Mouse (Mus musculus): Measurements from ENCODE around the gene Ppp1r36. TPM values are rescaled to one million over a fixed set of nuclear protein-coding genes. Genes with fewer than 3 reads are reported as not detected.

Gene Ppp1r36
- total and polyA plus RNA-seq, 3 experiments = not detected

GRCm38 (mm10) chr12:76444862-76445261 lies 27.5 kb downstream of the Ppp1r36 start:
- Histone ChIP-seq H3K27me3 (replicated peaks) (no peaks in the 10 kb centered on the region), H3K36me3 (replicated peaks in 1 of 2; ENCODE audit: control insufficient read depth in 1 of 2, insufficient read depth in 1 of 2, low read length in 1 of 2) (peaks cover 23 to 33% of the 10 kb centered on the region in 2 experiments), H3K4me3 (replicated peaks in 1 of 3; ENCODE audit: low read depth in 2 of 3, low read length in 2 of 3, poor library complexity in 1 of 3) (peak overlapping the region; percentile 75 to 90 (median 79)), H3K9ac (ENCODE audit: insufficient read depth, low read depth) (peak overlapping the region; percentile 80), H3K4me1 (ENCODE audit: control insufficient read depth in 1 of 2, insufficient read depth in 2 of 2) (peaks cover 0 to 28% of the 10 kb centered on the region in 2 experiments; a peak in 2 of 4 replicates), H3K27ac (ENCODE audit: insufficient read depth, low read depth) (peak overlapping the region; percentile 44), H3K4me2 (ENCODE audit: insufficient read depth, low read depth, poor library complexity, severe bottlenecking) (peak overlapping the region; percentile 98), H3K79me2 (replicated peaks; ENCODE audit: control insufficient read depth, extremely low read depth, insufficient read depth, poor library complexity, severe bottlenecking) (peaks cover 52% of the 10 kb centered on the region), H3K9me3 (replicated peaks; ENCODE audit: low read length) (no peaks in the 10 kb centered on the region)
- dilution Hi-C loops (cut with MboI; ENCODE audit: extremely low pct_ligation_motif_present, extremely low pct_unique_long_range_greater_than_20kb, low sequenced_read_pairs) (no loop called here), in situ Hi-C loops (cut with MboI; ENCODE audit: low pct_ligation_motif_present, low pct_unique_long_range_greater_than_20kb, low sequenced_read_pairs) (no loop called here)
- DNase-seq (ENCODE audit: extremely low read depth) = peak; percentile 34
- TF ChIP-seq TBP (conservative IDR thresholded peaks at IDR 0.05; ENCODE audit: low read depth, low read length) (no peak), ELF1 (IDR thresholded peaks at IDR 0.05; ENCODE audit: low read depth, low read length) (no peak), EP300 (IDR thresholded peaks at IDR 0.05; ENCODE audit: low read length) (no peak), MYC (IDR thresholded peaks at IDR 0.05; ENCODE audit: low read depth, low read length) (peak; percentile 97), KAT2A (IDR thresholded peaks at IDR 0.05; ENCODE audit: insufficient replicate concordance, low read length) (no peak), MAX (IDR thresholded peaks at IDR 0.05; ENCODE audit: low read length) (peak; percentile 90), IRF4 (IDR thresholded peaks at IDR 0.05; ENCODE audit: low read depth, low read length) (0 out of 2 replicates have a peak, but pooled peaks have one; percentile 6), TCF12 (IDR thresholded peaks at IDR 0.05; ENCODE audit: low read depth, low read length) (no peak), POLR2AphosphoS2 (IDR thresholded peaks at IDR 0.05; ENCODE audit: low read depth, low read length) (no peak), BHLHE40 (IDR thresholded peaks at IDR 0.05; ENCODE audit: low read depth, low read length) (peak; percentile 43; the same call in 1 of the 2 replicates), RAD21 (IDR thresholded peaks at IDR 0.05; ENCODE audit: low read depth, low read length) (peak; percentile 0; the same call in 1 of the 2 replicates), NELFE (IDR thresholded peaks at IDR 0.05; ENCODE audit: low read depth, low read length) (no peak), E2F4 (IDR thresholded peaks at IDR 0.05; ENCODE audit: insufficient replicate concordance, low read depth, low read length) (no peak), ZNF384 (IDR thresholded peaks at IDR 0.05; ENCODE audit: low read depth, low read length) (no peak), MEF2A (IDR thresholded peaks at IDR 0.05; ENCODE audit: borderline replicate concordance, low read depth, low read length) (no peak), CHD1 (IDR thresholded peaks at IDR 0.05; ENCODE audit: low read depth, low read length) (no peak), UBTF (IDR thresholded peaks at IDR 0.05; ENCODE audit: low read depth, low read length) (no peak), JUND (conservative IDR thresholded peaks at IDR 0.05; ENCODE audit: low read depth, low read length) (no peak), ZKSCAN1 (IDR thresholded peaks at IDR 0.05; ENCODE audit: borderline replicate concordance, low read depth, low read length) (no peak), CTCF (conservative IDR thresholded peaks at IDR 0.05 in 1 of 2, IDR thresholded peaks at IDR 0.05 in 1 of 2; ENCODE audit: low read depth in 2 of 2, low read length in 2 of 2) (peak in 1 of 2 experiments; percentile 22; a peak in 2 of 4 replicates), SIN3A (IDR thresholded peaks at IDR 0.05; ENCODE audit: low read length) (no peak; the same call in 1 of the 2 replicates), MXI1 (IDR thresholded peaks at IDR 0.05; ENCODE audit: low read depth, low read length) (peak; percentile 79; the same call in 1 of the 2 replicates)

Data from CH12.LX (cell line).